ENCODE assay signal across 13 mouse cellular contexts in genomic region chr5:103814551-103815248, GRCm38 (mm10).
DNase-seq lines count a peak whose midpoint lies in the region; ATAC-seq and TF ChIP-seq lines count a peak whose summit lies in the region.
"Had no signal": no experiment of that assay in that cellular context is flagged by ENCODE, and none has a peak within 500 bp of the region (broad histone marks: within the 10 kb centered on the region; RNA-seq: fewer than 3 reads in every experiment).

No protein-coding gene starts in this region.

- 0 out of 2 replicates have a peak, but pooled peaks cover 7% of the 10 kb centered on the region for H3K4me1 ChIP-seq in neural tube, embryonic 13.5 days (replicated peaks)
- 0 out of 2 replicates have a peak, but pooled peaks cover 6% of the 10 kb centered on the region for H3K4me1 ChIP-seq in neural tube, embryonic 15.5 days
- H3K4me1 ChIP-seq: hindbrain, embryonic 15.5 days had no signal

- no peak for ATAC-seq in neural tube, embryonic 13.5 days (ENCODE audit: low read depth)
- no peak for ATAC-seq in neural tube, embryonic 15.5 days (ENCODE audit: low FRiP score)
- ATAC-seq in inflammation-experienced regulatory T-cells, adult 6 months, result no peak
- no peak for ATAC-seq in activated CD4-positive, CD25-positive, alpha-beta regulatory T cell, adult 4 months

- intact Hi-C loops in gastrocnemius, adult 2 months (cut with DNase I), result loop anchor here (10.0 kb wide), 1 partner anchor 60 kb away; no protein-coding TSS in a partner anchor

- H3K9me3 ChIP-seq in neural tube, embryonic 13.5 days, result no peaks in the 10 kb centered on the region
- no peaks in the 10 kb centered on the region for H3K9me3 ChIP-seq in neural tube, embryonic 15.5 days (replicated peaks)
- H3K9me3 ChIP-seq: hindbrain, embryonic 15.5 days; limb, embryonic 13.5 days had no signal

- DNase-seq in gastrocnemius, adult 2 months, result no peak
- no peak for DNase-seq in gastrocnemius, postnatal 10 days
- DNase-seq in lung, adult 18-20 months, result peak; percentile 61 to 68
- peak; percentile 20 for DNase-seq in yolk sac, embryonic 10.5 days (ENCODE audit: low spot score)
- DNase-seq: cerebellum, adult 9-10 months; thymus, adult 2 months had no signal

- H3K27me3 ChIP-seq in neural tube, embryonic 13.5 days, result no peaks in the 10 kb centered on the region
- no peaks in the 10 kb centered on the region for H3K27me3 ChIP-seq in neural tube, embryonic 15.5 days (replicated peaks)
- H3K27me3 ChIP-seq: CH12.LX; hindbrain, embryonic 15.5 days; limb, embryonic 13.5 days had no signal

- no peak overlapping the region for H3K9ac ChIP-seq in neural tube, embryonic 13.5 days
- no peak overlapping the region for H3K9ac ChIP-seq in neural tube, embryonic 15.5 days (replicated peaks)
- H3K9ac ChIP-seq: hindbrain, embryonic 15.5 days; limb, embryonic 13.5 days had no signal

- H3K4me2 ChIP-seq in neural tube, embryonic 13.5 days, result no peak overlapping the region
- no peak overlapping the region for H3K4me2 ChIP-seq in neural tube, embryonic 15.5 days
- H3K4me2 ChIP-seq: hindbrain, embryonic 15.5 days; limb, embryonic 13.5 days had no signal

- no peak overlapping the region for H3K4me3 ChIP-seq in gastrocnemius, adult 2 months
- no peak overlapping the region for H3K4me3 ChIP-seq in neural tube, embryonic 13.5 days
- H3K4me3 ChIP-seq in neural tube, embryonic 15.5 days (replicated peaks), result no peak overlapping the region
- H3K4me3 ChIP-seq: hindbrain, embryonic 15.5 days; limb, embryonic 13.5 days had no signal

- peak overlapping the region; percentile 69 for H3K27ac ChIP-seq in gastrocnemius, adult 2 months
- 0 out of 2 replicates have a peak overlapping the region, but pooled peaks have one; percentile 20 for H3K27ac ChIP-seq in neural tube, embryonic 13.5 days (replicated peaks)
- no peak overlapping the region for H3K27ac ChIP-seq in neural tube, embryonic 15.5 days (replicated peaks)
- H3K27ac ChIP-seq: hindbrain, embryonic 15.5 days; limb, embryonic 13.5 days had no signal

- 66% methylated on average over 16 of the region's 16 CpGs for WGBS in neural tube, embryonic 13.5 days
- 63% methylated on average over 16 of the region's 16 CpGs for WGBS in neural tube, embryonic 15.5 days

- H3K36me3 ChIP-seq in neural tube, embryonic 13.5 days, result no peaks in the 10 kb centered on the region
- H3K36me3 ChIP-seq in neural tube, embryonic 15.5 days, result no peaks in the 10 kb centered on the region
- H3K36me3 ChIP-seq: hindbrain, embryonic 15.5 days; limb, embryonic 13.5 days had no signal

- TF ChIP-seq CTCF in gastrocnemius, adult 2 months (IDR thresholded peaks at IDR 0.05), result no peak

Comparison
In these comparisons a context has a peak if more than half of its experiments do, and no peak if none do; other contexts are left out.
1. DNase-seq: peak in lung, adult 18-20 months (2 of 2) and yolk sac, embryonic 10.5 days (single experiment); none in gastrocnemius, adult 2 months (single experiment) and gastrocnemius, postnatal 10 days (single experiment).